Comparison of ENCODE assay signal across 16 mouse cellular contexts in genomic region chr4:57839343-57839742, GRCm38 (mm10).
DNase-seq lines count a peak whose midpoint lies in the region; ATAC-seq lines count a peak whose summit lies in the region.
"Had no signal": no experiment of that assay in that cellular context is flagged by ENCODE, and none has a peak within 500 bp of the region (broad histone marks: within the 10 kb centered on the region; RNA-seq: fewer than 3 reads in every experiment).

No protein-coding gene starts in this region.

- H3K4me2 ChIP-seq in heart, embryonic 12.5 days, result no peak overlapping the region
- H3K4me2 ChIP-seq: forebrain, embryonic 12.5 days; hindbrain, embryonic 14.5 days; midbrain, embryonic 12.5 days; stomach, embryonic 15.5 days had no signal

- no peak overlapping the region for H3K9ac ChIP-seq in heart, embryonic 12.5 days
- H3K9ac ChIP-seq: forebrain, embryonic 12.5 days; hindbrain, embryonic 14.5 days; liver, embryonic 14.5 days; midbrain, embryonic 12.5 days; stomach, embryonic 15.5 days had no signal

- 24% methylated on average over 4 of the region's 4 CpGs for WGBS in heart, embryonic 12.5 days

- H3K27me3 ChIP-seq in heart, embryonic 12.5 days (replicated peaks), result no peaks in the 10 kb centered on the region
- H3K27me3 ChIP-seq: CH12.LX; forebrain, embryonic 12.5 days; stomach, embryonic 15.5 days had no signal

- peak overlapping the region; percentile 17; the same call in 1 of the 2 replicates for H3K27ac ChIP-seq in heart, embryonic 12.5 days (ENCODE audit: poor library complexity, severe bottlenecking)
- H3K27ac ChIP-seq: forebrain, embryonic 12.5 days; hindbrain, embryonic 14.5 days; liver, embryonic 14.5 days; midbrain, embryonic 12.5 days; stomach, embryonic 15.5 days had no signal

- H3K4me1 ChIP-seq in heart, embryonic 12.5 days (replicated peaks), result peaks cover 64% of the 10 kb centered on the region
- H3K4me1 ChIP-seq: stomach, embryonic 15.5 days had no signal

- intact Hi-C loops in heart, postnatal 36 days (cut with DNase I), result no loop called here

- ATAC-seq in heart, embryonic 12.5 days (ENCODE audit: insufficient number of reproducible peaks, low FRiP score), result no peak

- H3K4me3 ChIP-seq in heart, embryonic 12.5 days, result no peak overlapping the region
- H3K4me3 ChIP-seq: forebrain, embryonic 12.5 days; midbrain, embryonic 12.5 days; stomach, embryonic 15.5 days had no signal

- peak; percentile 43 for DNase-seq in heart, adult 8-10 months (ENCODE audit: low spot score)
- DNase-seq in heart, postnatal 36 days, result no peak
- DNase-seq in 3134 (ENCODE audit: extremely low read depth, insufficient read length, low spot score), result peak; percentile 67
- peak; percentile 89 for DNase-seq in NIH3T3 (ENCODE audit: low read depth)
- no peak for DNase-seq in testis, postnatal 10 days (ENCODE audit: low spot score)
- DNase-seq in frontal cortex, postnatal 36 days (ENCODE audit: low spot score in 2 of 2), result no peak
- no peak for DNase-seq in testis, postnatal 14 days (ENCODE audit: low spot score)
- DNase-seq: cerebellum, postnatal 14 days; kidney, adult 9 months had no signal

- H3K9me3 ChIP-seq in heart, embryonic 12.5 days (replicated peaks), result no peaks in the 10 kb centered on the region
- H3K9me3 ChIP-seq: forebrain, embryonic 12.5 days; midbrain, embryonic 12.5 days; stomach, embryonic 15.5 days had no signal

- H3K36me3 ChIP-seq in heart, embryonic 12.5 days, result no peaks in the 10 kb centered on the region; the same call in 1 of the 2 replicates
- H3K36me3 ChIP-seq: forebrain, embryonic 12.5 days; midbrain, embryonic 12.5 days; stomach, embryonic 15.5 days had no signal

Comparison
In these comparisons a context has a peak if more than half of its experiments do, and no peak if none do; other contexts are left out.
1. DNase-seq: peak in heart, adult 8-10 months (single experiment), 3134 (single experiment) and NIH3T3 (single experiment); none in heart, postnatal 36 days (0 of 2), testis, postnatal 10 days (single experiment), frontal cortex, postnatal 36 days (0 of 2) and testis, postnatal 14 days (single experiment).